Mouse (Mus musculus) left cerebral cortex, postnatal 14 days (tissue): ENCODE data around the gene Tnfrsf14. TPM values are rescaled to one million over a fixed set of nuclear protein-coding genes. Genes with fewer than 3 reads are reported as not detected.

Experiments used
- DNase-seq, 2 experiments: peaks; one replicate each; pipeline ENCODE4 v3.0.0; 2021 to 2022; ENCODE audit warnings: low spot score in 2 of 2, mixed read lengths in 1 of 2
- intact Hi-C: fragments of 180-260 bp; cut with DNase I; formaldehyde crosslinking; loops from one replicate; pipeline ENCODE4 v1.15.1; 2025
- total RNA-seq, 2 experiments: library from RNA; stranded (reverse); gene quantifications; 2 replicates each; pipeline ENCODE4 v1.2.3; 2021

The Tnfrsf14 gene
- total RNA-seq, 2 experiments from 2014 or later = 1.3 to 1.6 TPM

- DNase-seq = no peak
- intact Hi-C loops = no loop called here
Observed at GRCm38 (mm10) chr4:154895549-154895948, 32.8 kb downstream of the Tnfrsf14 start.

- DNase-seq = no peak
- intact Hi-C loops = no loop called here
Observed at GRCm38 (mm10) chr4:154890887-154891286, 37.5 kb downstream of the Tnfrsf14 start.

GRCm38 (mm10) chr4:154887593-154888250, 40.6 kb downstream of the Tnfrsf14 start:
- intact Hi-C loops = no loop called here
- DNase-seq = no peak

GRCm38 (mm10) chr4:154886876-154887592, 41.3 kb downstream of the Tnfrsf14 start:
- DNase-seq = no peak
- intact Hi-C loops = no loop called here

GRCm38 (mm10) chr4:154885416-154885815, 42.9 kb downstream of the Tnfrsf14 start:
- intact Hi-C loops = no loop called here
- no peak for DNase-seq

GRCm38 (mm10) chr4:154882014-154882659, 46.2 kb downstream of the Tnfrsf14 start:
- intact Hi-C loops = no loop called here
- DNase-seq = no peak

- intact Hi-C loops = no loop called here
- no peak for DNase-seq
Observed at GRCm38 (mm10) chr4:154880730-154881129, 47.6 kb downstream of the Tnfrsf14 start.

- intact Hi-C loops = loop anchor here (1.0 to 10.0 kb wide), 5 partner anchors 29 to 367 kb away; partner anchors contain the start of gene Faap20
- DNase-seq = peak; percentile 89 to 96
Observed at GRCm38 (mm10) chr4:154877864-154878548, 50.4 kb downstream of the Tnfrsf14 start.

- no peak for DNase-seq
- intact Hi-C loops = loop anchor here (10.0 kb wide), 1 partner anchor 372 kb away; the partner anchor contains the start of gene Faap20
Observed at GRCm38 (mm10) chr4:154873186-154873585, 55.2 kb downstream of the Tnfrsf14 start.

Other genes starting within 250 kb of the Tnfrsf14 start
- gene Ttc34, start 91.1 kb downstream of the Tnfrsf14 start, total RNA-seq = 1 to 10 TPM; 2.3 to 3.9 TPM
- under 1 TPM; 0.24 to 0.30 TPM for gene Mmel1, start 59.0 kb downstream of the Tnfrsf14 start, total RNA-seq
- 10 to 100 TPM; 33.4 to 34.0 TPM for gene Fam213b, start 29.4 kb downstream of the Tnfrsf14 start, total RNA-seq
- 10 to 100 TPM; 32.6 to 48.7 TPM for gene Hes5, start 32.4 kb upstream of the Tnfrsf14 start, total RNA-seq
- gene Pank4, start 35.6 kb upstream of the Tnfrsf14 start, total RNA-seq = 10 to 100 TPM; 31.8 to 33.4 TPM
- 10 to 100 TPM; 50.2 to 50.5 TPM for gene Plch2, start 128.2 kb upstream of the Tnfrsf14 start, total RNA-seq
- gene Pex10, start 138.5 kb upstream of the Tnfrsf14 start, total RNA-seq = 10 to 100 TPM; 21.2 to 23.1 TPM
- gene Rer1, start 157.8 kb upstream of the Tnfrsf14 start, total RNA-seq = 10 to 100 TPM; 65.5 to 67.8 TPM
- gene Morn1, start 158.0 kb upstream of the Tnfrsf14 start, total RNA-seq = 10 to 100 TPM; 12.1 to 12.9 TPM